8 mouse cellular contexts compared by ENCODE assay signal in genomic region chrX:60547444-60548304, GRCm38 (mm10). TPM values are rescaled to one million over a fixed set of nuclear protein-coding genes. Genes with fewer than 3 reads are reported as not detected.
A peak's percentile ranks its signal among the peaks of the same experiment; 100 is the strongest.
DNase-seq lines count a peak whose midpoint lies in the region; ATAC-seq and TF ChIP-seq lines count a peak whose summit lies in the region.

No protein-coding gene starts in this region.

- H3K27me3 ChIP-seq in forebrain, postnatal 0 days (ENCODE audit: insufficient read depth, low read length): no peaks in the 10 kb centered on the region

- no peak for TF ChIP-seq CTCF in forebrain, postnatal 0 days (IDR thresholded peaks at IDR 0.05; ENCODE audit: low read depth)

- peak overlapping the region; percentile 53 for H3K4me2 ChIP-seq in forebrain, postnatal 0 days (ENCODE audit: low read depth)

- H3K9ac ChIP-seq in forebrain, postnatal 0 days: peak overlapping the region; percentile 60

- H3K4me3 ChIP-seq in forebrain, postnatal 0 days (ENCODE audit: low read depth, low read length): peak overlapping the region; percentile 51

- ATAC-seq in forebrain, postnatal 0 days: peak; percentile 88
- no peak for ATAC-seq in erythroblast, adult 5-6 weeks (replicated peaks; ENCODE audit: low FRiP score, poor library complexity, severe bottlenecking)

- H3K36me3 ChIP-seq in forebrain, postnatal 0 days (ENCODE audit: insufficient read depth): no peaks in the 10 kb centered on the region

- H3K4me1 ChIP-seq in forebrain, postnatal 0 days (ENCODE audit: insufficient read depth): no peaks in the 10 kb centered on the region

- H3K27ac ChIP-seq in forebrain, postnatal 0 days (ENCODE audit: low read depth, low read length): peak overlapping the region; percentile 54

- H3K9me3 ChIP-seq in forebrain, postnatal 0 days (ENCODE audit: low read length): no peaks in the 10 kb centered on the region

- 25% methylated on average over 63 of the region's 113 CpGs for WGBS in forebrain, postnatal 0 days

- DNase-seq in Muller cell, postnatal 12 days (ENCODE audit: inconsistent ontology term): peak; percentile 73
- peak; percentile 37 to 62 for DNase-seq in cerebellum, adult 18-20 months
- DNase-seq in forebrain, postnatal 0 days: peak; percentile 44
- peak; percentile 35 for DNase-seq in heart, postnatal 4 days
- DNase-seq in layer of hippocampus, adult 18-20 months (ENCODE audit: low spot score in 2 of 2): peak; percentile 4 to 20
- peak; percentile 25 to 34 for DNase-seq in lung, adult 18-20 months
- peak; percentile 3 for DNase-seq in ovary, postnatal 10 days (ENCODE audit: low spot score)

RNA-seq across cellular contexts. Expression of gene Gm7073, which starts 8.6 kb away (rescaled TPM):
- not detected in 2 replicates for total RNA-seq in forebrain, postnatal 0 days (2014; rRNA removed)
- polyA plus RNA-seq in forebrain, postnatal 0 days (2015; fragmentation: Nextera tagmentation; extraction: Ambion mirVana): not detected in 2 replicates
- total RNA-seq in heart, postnatal 4 days (2021): not detected
- total RNA-seq in layer of hippocampus, adult 18-20 months (2021): not detected
- total RNA-seq in erythroblast, adult 5-6 weeks (2015; ENCODE audit: low replicate concordance): not detected in 2 replicates
- total RNA-seq in erythroblast, adult 5-6 weeks (2017; ENCODE audit: low replicate concordance): not detected in 2 replicates

RNA-seq across cellular contexts. Expression of gene Atp11c, which starts 44.8 kb away (rescaled TPM):
- total RNA-seq in forebrain, postnatal 0 days (2014; rRNA removed): 20.9 and 28.0 TPM in 2 replicates
- polyA plus RNA-seq in forebrain, postnatal 0 days (2015; fragmentation: Nextera tagmentation; extraction: Ambion mirVana): 5.2 and 6.8 TPM in 2 replicates
- 10 to 100 TPM; 10.1 to 10.2 TPM for total RNA-seq in heart, postnatal 4 days (2021)
- 1 to 10 TPM; 8.1 to 8.8 TPM for total RNA-seq in layer of hippocampus, adult 18-20 months (2021)
- 16.3 and 19.0 TPM in 2 replicates for total RNA-seq in erythroblast, adult 5-6 weeks (2015; ENCODE audit: low replicate concordance)
- 19.0 and 21.1 TPM in 2 replicates for total RNA-seq in erythroblast, adult 5-6 weeks (2017; ENCODE audit: low replicate concordance)

Comparison
In these comparisons a context has a peak if more than half of its experiments do, and no peak if none do; other contexts are left out.
1. DNase-seq: peak in every context shown above with its lines; median percentile 73 in Muller cell, postnatal 12 days; 50 in cerebellum, adult 18-20 months; 44 in forebrain, postnatal 0 days; 35 in heart, postnatal 4 days; 30 in lung, adult 18-20 months; 12 in layer of hippocampus, adult 18-20 months; 3 in ovary, postnatal 10 days.